Mouse (Mus musculus): ENCODE measurements around the gene Serpina3f.

- TF ChIP-seq HCFC1 (IDR thresholded peaks at IDR 0.05; ENCODE audit: low read depth, low read length) (no peak), CTCF (conservative IDR thresholded peaks at IDR 0.05 in 1 of 2, IDR thresholded peaks at IDR 0.05 in 1 of 2; ENCODE audit: low read depth in 2 of 2, low read length in 2 of 2) (peak; percentile 9 to 56; a peak in 2 of 4 replicates), MYC (IDR thresholded peaks at IDR 0.05; ENCODE audit: low read depth, low read length) (no peak), ZC3H11A (IDR thresholded peaks at IDR 0.05; ENCODE audit: low read depth, low read length) (no peak), POLR2A (IDR thresholded peaks at IDR 0.05; ENCODE audit: low read depth, low read length) (no peak), IRF4 (IDR thresholded peaks at IDR 0.05; ENCODE audit: low read depth, low read length) (no peak), EP300 (IDR thresholded peaks at IDR 0.05; ENCODE audit: low read length) (no peak), JUND (conservative IDR thresholded peaks at IDR 0.05; ENCODE audit: low read depth, low read length) (no peak), POLR2AphosphoS2 (IDR thresholded peaks at IDR 0.05; ENCODE audit: low read depth, low read length) (no peak), CHD2 (IDR thresholded peaks at IDR 0.05; ENCODE audit: low read length) (no peak), E2F4 (IDR thresholded peaks at IDR 0.05; ENCODE audit: insufficient replicate concordance, low read depth, low read length) (no peak), KAT2A (IDR thresholded peaks at IDR 0.05; ENCODE audit: insufficient replicate concordance, low read length) (no peak), UBTF (IDR thresholded peaks at IDR 0.05; ENCODE audit: low read depth, low read length) (no peak), ZNF384 (IDR thresholded peaks at IDR 0.05; ENCODE audit: low read depth, low read length) (no peak)
Measured at GRCm38 (mm10) chr12:104209149-104209548, 5.2 kb upstream of the Serpina3f start.

Measured in CH12.LX (cell line).